Mouse (Mus musculus) spleen, embryonic (tissue): ENCODE data around the gene Apba3.

Experiments used
- CTCF ChIA-PET: fragments of 350-600 bp; sonication (Branson Sonifier 250); formaldehyde crosslinking; loops from one replicate; lab custom pipeline; 2022; lab: Charles Lee

Apba3 gene

GRCm38 (mm10) chr10:81288601-81289000, 21.8 kb downstream of the Apba3 start:
- CTCF ChIA-PET = interaction anchor here (0.6 to 2.7 kb wide), 4 partner anchors 16 to 475 kb away, joined by 3 to 11 read pairs (median 5); partner anchors contain the start of genes Apba3 and Mrpl54

GRCm38 (mm10) chr10:81289278-81289677, 22.5 kb downstream of the Apba3 start:
- CTCF ChIA-PET = interaction anchor here (0.5 to 2.7 kb wide), 6 partner anchors 16 to 116 kb away, joined by 3 to 11 read pairs (median 5); partner anchors contain the start of genes Apba3 and Mrpl54

GRCm38 (mm10) chr10:81289811-81290210, 23.1 kb downstream of the Apba3 start:
- CTCF ChIA-PET = interaction anchor here (0.5 to 2.7 kb wide), 3 partner anchors 15 to 115 kb away, joined by 3 to 11 read pairs (median 4); no protein-coding TSS in a partner anchor

- CTCF ChIA-PET = interaction anchor here (0.7 to 0.9 kb wide), 3 partner anchors 15 to 88 kb away, joined by 3 to 23 read pairs (median 13); no protein-coding TSS in a partner anchor
These were observed 24.1 kb downstream of the Apba3 start for GRCm38 (mm10) chr10:81290698-81291460.

- CTCF ChIA-PET = interaction anchor here (0.7 to 1.8 kb wide), 3 partner anchors 10 to 249 kb away, joined by 3 to 13 read pairs (median 7); no protein-coding TSS in a partner anchor
These were observed 24.8 kb downstream of the Apba3 start, which contains the start of gene Tjp3 for GRCm38 (mm10) chr10:81291511-81292104. Tjp3 (minus strand) TSS chr10:81291581.

- CTCF ChIA-PET = interaction anchor here (0.6 to 1.8 kb wide), 4 partner anchors 9 to 25 kb away, joined by 3 to 7 read pairs (median 3); no protein-coding TSS in a partner anchor
These were observed 26.0 kb downstream of the Apba3 start, which contains the start of gene Pip5k1c for GRCm38 (mm10) chr10:81292554-81293333. Pip5k1c (plus strand) TSS chr10:81292963.

GRCm38 (mm10) chr10:81293334-81294030, 26.7 kb downstream of the Apba3 start:
- CTCF ChIA-PET = interaction anchor here (1.2 to 1.8 kb wide), 2 partner anchors 8 to 24 kb away, joined by 3 to 7 read pairs; no protein-coding TSS in a partner anchor

- CTCF ChIA-PET = no interaction called here
These were observed 27.7 kb downstream of the Apba3 start for GRCm38 (mm10) chr10:81294442-81294841.

- CTCF ChIA-PET = no interaction called here
These were observed 28.4 kb downstream of the Apba3 start for GRCm38 (mm10) chr10:81295185-81295584.

- CTCF ChIA-PET = no interaction called here
These were observed 30.5 kb downstream of the Apba3 start for GRCm38 (mm10) chr10:81297246-81297645.

- CTCF ChIA-PET = interaction anchor here (0.6 kb wide), 2 partner anchors 48 to 208 kb away, joined by 3 to 4 read pairs; no protein-coding TSS in a partner anchor
These were observed 31.1 kb downstream of the Apba3 start for GRCm38 (mm10) chr10:81297845-81298244.

- CTCF ChIA-PET = interaction anchor here (0.6 to 0.7 kb wide), 3 partner anchors 48 to 207 kb away, joined by 3 to 5 read pairs (median 4); no protein-coding TSS in a partner anchor
These were observed 31.8 kb downstream of the Apba3 start for GRCm38 (mm10) chr10:81298369-81299100.

GRCm38 (mm10) chr10:81299585-81300351, 33.0 kb downstream of the Apba3 start:
- CTCF ChIA-PET = interaction anchor here (0.5 to 0.7 kb wide), 2 partner anchors 127 to 148 kb away, joined by 5 read pairs; no protein-coding TSS in a partner anchor

GRCm38 (mm10) chr10:81300352-81300907, 33.7 kb downstream of the Apba3 start:
- CTCF ChIA-PET = no interaction called here

GRCm38 (mm10) chr10:81301321-81301720, 34.6 kb downstream of the Apba3 start:
- CTCF ChIA-PET = interaction anchor here (1.8 kb wide), 1 partner anchor 9 kb away, joined by 7 read pairs; the partner anchor contains the start of gene Pip5k1c

GRCm38 (mm10) chr10:81302288-81302687, 35.5 kb downstream of the Apba3 start:
- CTCF ChIA-PET = interaction anchor here (1.8 kb wide), 1 partner anchor 10 kb away, joined by 7 read pairs; the partner anchor contains the start of gene Pip5k1c

- CTCF ChIA-PET = interaction anchor here (1.8 kb wide), 1 partner anchor 10 kb away, joined by 7 read pairs; the partner anchor contains the start of gene Pip5k1c
These were observed 36.0 kb downstream of the Apba3 start for GRCm38 (mm10) chr10:81302781-81303218.

- CTCF ChIA-PET = no interaction called here
These were observed 36.5 kb downstream of the Apba3 start for GRCm38 (mm10) chr10:81303258-81303657.
